Mouse (Mus musculus) urinary bladder, postnatal 25 days (tissue): ENCODE results near the gene H2-K1.
"Not testable (repeated sequence)": the region's sequence is repeated elsewhere in the genome, so short reads cannot be mapped to it uniquely, and the experiment has no call there.

Experiments used
- DNase-seq: peaks from one replicate; pipeline ENCODE4 v3.0.0; 2022; ENCODE audit warnings: low spot score

H2-K1 gene

DNA sequence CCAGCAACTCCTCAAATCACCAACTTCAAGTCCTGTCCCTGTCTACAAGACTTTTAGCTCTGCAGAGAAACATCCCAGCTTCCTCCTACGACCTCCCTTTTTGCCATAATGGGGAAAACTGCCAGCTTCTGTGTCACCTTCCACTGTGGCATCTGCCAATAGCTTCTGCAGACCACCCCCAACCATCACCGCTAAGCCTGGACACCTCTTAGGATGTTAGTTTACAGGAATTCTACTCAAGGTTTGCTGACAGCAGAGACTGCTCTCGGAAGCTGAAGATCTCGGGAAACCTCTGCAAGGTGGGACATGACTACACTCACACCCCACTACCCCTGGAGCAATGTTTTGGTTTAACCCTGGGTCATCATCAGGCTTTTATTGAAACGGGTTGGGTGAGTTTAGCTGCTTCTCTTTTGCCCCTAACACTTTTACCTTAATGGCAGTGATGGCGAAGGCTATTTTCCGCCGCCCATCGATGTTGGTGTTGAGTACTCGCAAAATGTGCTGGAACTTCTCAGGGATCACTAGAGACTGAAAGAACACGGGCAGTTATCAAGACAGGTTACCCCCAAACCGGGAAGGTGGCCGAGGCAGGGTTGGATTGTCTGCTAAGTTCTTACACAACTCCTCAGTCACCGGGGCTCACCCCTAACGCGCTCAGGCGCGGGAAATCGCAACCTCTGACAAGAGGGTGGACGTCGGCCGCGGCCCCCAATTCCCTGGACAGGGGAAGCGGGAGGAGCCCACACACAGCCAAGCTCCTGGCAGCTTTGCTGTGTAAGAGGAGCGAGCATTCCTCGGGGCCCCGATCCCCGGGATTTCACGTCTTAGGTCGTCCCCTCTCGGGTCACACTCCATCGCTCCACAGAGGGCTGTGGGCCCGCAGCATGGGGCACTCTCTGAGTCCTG, 45.2 kb downstream of the H2-K1 start:
- DNase-seq: no peak

DNA sequence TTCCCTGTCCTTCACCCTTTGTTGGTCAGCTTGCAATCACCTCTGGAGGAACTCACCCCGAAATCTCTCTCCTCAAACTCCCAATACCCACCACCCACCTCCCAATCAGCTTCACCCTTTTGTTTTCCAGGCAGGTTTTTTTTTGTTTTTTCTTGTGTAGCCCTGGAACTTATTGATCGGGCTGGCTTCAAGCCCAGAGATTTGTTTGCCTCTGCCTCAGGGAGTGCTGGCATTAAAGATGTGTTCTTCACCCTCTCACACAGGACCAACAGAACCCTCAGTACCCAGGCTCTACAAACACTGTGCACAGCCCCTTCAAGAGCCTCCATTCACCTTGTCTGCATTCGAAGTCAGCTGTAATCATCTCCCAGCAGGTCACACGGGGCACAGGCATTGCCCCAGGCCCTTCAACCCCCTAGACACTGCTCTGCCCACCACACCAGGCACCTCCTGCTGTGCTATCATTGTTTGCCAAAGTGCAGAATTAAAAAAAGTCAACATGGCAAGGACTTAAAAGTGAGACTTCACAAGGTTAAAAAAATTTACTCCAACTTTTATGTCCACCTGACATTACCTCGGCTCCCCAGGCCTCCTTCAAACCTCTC, 46.1 kb downstream of the H2-K1 start:
- no peak for DNase-seq

DNA sequence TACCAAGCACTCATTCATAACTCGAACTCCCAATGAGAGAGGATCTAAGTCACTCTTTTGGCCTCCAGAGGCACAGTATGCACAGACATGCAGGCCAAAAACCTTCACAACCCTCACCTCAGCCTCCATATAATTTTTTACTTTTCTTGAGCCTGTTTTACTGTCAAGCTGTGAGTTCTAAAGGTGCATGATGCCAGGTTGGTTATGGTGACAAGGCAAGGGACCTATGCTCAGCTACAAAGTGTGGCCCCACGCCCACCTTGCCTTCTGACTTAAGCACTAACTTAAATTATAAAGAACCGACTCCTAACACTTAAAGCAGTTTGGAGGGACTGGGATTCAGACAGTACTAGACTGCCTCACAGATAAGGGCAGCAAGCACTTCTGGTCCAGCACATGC, 46.8 kb downstream of the H2-K1 start:
- no peak for DNase-seq

DNA sequence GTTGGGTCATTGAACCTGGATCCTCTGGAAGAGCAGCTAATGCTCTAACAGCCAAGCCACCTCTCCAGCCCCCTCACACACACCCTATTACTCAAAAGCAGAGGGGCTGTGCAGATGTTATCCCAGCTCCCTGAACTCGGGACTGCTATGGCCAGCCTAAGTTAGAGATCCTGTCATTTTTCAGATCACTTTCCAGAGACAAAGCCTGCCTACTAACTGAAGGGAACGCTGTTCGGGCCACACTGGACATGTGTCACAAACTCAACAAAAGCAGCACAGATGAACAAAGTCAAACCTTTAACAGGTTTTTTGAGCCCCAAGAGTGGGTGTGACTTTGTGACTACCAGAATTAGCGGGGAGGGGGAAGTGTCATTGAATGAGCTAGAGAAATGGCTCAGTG, 47.3 kb downstream of the H2-K1 start:
- no peak for DNase-seq

DNA sequence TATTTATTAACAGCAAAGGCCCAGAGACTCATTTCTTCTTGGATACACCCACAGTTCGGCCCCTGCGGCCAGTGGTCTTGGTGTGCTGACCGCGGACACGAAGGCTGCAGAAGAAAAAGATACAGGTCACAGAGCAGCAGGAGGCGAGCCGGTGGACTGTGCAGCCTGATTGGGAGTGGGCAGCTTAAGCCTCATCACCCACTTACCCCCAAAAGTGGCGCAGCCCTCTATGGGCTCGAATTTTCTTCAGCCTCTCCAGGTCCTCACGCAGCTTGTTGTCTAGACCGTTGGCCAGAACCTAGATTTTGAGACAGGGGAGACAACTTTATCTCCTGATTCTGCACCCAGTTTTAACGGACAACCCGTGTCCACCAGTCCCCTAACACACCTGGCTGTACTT, 48.1 kb downstream of the H2-K1 start:
- not testable (repeated sequence) for DNase-seq

DNA sequence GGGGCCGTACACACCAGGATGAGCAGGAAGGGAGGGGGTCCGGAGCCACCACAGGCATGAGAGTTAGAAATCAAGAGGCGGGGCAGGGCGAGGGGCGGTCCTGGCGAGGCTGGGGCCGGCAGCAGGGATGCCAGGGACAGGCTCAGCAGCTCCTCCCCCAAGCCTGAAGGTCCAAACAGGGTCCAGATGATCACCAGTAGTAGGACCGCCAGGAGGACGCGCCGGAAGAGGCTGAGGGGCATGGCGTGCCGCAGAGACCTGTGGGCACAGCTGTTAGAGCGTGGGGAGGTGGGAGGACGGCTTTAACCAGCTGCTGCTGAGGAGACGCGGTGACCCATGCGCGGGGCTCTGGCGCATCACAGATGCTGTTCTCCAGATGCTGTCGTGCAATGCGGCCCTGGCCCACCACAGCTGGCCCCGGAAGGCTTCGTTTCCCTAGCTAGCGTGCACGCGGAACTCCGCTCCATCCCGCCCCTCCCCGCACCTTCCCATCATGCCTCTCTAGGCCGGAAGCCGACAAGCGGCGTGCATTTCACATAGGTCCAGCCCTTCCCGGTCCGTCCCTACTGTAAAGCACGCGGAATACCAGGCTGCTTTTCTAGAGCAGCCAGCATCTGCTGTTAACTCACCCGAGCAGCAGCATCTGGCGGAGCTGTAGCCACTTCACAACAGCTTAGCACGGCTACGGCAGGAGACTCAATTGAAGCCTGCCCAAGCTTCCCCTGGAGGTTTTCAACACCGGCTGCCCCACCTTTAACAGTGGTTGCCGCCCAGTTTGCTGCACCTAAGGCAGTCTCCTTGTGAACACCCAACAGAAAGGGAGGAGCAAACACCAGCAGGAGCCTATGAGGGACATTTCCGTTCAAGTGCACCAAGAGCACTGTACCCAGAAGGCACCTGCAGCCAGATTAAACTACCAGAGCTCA, 48.9 kb downstream of the H2-K1 start, which contains the start of gene B3galt4:
B3galt4 (minus strand) TSS at position 468 of the 926 bp plus-strand sequence.
- DNase-seq: peak; percentile 66

DNA sequence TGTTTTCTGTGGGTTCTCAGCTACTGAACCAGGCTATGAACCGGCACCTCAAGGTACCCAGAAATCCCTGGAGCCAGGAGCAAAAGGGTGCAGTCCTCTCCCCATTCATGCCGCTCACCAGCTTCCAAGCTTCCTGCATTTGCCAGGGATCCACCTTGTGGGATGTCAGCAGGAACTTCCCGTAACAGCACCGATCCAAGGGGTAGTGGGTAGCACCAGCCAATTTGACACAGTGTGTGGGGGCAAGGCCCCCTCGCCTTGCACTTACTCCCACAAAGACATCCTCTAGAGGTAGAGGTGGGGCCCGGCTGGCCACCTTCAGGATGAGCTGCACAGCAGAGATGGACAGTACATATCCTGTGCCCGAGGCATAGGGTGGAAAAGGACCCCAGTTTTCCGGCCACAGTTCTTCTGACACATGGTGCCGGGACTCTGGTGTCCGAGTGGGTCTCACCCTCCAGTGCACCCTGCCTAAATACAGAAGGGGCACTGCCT, 50.0 kb downstream of the H2-K1 start:
- no peak for DNase-seq

DNA sequence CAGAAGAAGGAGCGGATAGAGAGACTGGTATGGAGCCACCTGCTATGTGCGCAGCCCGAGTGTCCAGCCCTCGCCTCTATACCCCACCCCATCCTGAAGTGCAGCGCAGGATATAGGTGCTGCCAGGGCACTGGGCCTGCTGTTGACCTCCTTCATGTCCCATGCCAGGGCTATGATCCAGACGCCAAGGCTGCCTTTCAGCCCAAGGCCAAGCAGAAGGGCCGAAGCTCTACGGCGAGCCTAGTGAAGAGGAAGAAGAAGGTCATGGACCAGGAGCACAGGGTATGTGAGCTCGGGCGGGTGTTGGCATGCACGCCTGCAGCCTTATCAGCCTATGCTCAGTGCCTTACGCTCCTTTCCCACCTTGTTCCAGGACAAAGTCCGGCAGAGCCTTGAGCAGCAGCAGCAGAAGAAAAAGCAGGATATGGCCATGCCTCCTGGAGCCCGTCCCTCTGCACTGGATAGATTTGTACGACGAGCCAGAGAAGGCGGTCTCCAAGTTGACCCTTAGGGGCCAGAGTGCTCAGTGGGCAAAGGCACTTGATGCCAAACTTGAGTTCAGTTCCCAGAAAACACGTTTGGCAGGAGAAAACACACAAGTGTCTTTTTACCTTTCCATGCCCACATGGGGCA, 51.1 kb downstream of the H2-K1 start:
- DNase-seq: no peak

DNA sequence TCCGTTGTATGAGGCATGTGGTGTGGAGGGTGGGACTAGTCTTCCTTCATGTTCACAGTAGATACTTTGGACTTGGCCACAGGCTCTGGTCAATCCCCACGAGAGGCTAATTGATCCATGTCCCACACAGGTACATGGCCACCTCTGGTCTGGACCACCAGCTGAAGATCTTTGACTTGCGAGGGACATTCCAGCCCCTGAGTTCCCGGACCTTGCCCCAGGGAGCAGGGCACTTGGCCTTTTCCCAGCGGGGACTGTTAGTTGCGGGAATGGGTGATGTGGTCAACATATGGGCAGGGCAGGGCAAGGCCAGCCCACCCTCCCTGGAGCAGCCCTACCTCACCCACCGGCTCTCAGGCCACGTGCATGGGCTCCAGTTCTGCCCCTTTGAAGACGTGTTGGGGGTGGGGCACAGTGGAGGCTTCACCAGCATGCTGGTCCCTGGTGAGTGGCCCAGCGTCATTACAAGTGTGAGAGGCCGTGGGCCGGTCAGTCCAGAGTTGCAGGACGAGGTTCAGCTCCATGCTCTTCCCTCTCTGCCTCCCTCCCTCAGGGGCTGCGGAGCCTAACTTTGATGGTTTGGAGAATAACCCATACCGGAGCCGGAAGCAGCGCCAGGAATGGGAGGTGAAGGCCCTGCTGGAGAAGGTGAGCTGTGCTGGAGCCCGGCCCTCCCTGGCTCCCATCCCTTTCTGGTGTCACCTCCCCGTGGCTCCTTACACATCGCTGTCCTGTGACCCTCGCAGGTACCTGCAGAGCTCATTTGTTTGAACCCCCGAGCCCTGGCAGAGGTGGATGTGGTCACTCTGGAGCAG, 51.9 kb downstream of the H2-K1 start:
- DNase-seq: no peak

DNA sequence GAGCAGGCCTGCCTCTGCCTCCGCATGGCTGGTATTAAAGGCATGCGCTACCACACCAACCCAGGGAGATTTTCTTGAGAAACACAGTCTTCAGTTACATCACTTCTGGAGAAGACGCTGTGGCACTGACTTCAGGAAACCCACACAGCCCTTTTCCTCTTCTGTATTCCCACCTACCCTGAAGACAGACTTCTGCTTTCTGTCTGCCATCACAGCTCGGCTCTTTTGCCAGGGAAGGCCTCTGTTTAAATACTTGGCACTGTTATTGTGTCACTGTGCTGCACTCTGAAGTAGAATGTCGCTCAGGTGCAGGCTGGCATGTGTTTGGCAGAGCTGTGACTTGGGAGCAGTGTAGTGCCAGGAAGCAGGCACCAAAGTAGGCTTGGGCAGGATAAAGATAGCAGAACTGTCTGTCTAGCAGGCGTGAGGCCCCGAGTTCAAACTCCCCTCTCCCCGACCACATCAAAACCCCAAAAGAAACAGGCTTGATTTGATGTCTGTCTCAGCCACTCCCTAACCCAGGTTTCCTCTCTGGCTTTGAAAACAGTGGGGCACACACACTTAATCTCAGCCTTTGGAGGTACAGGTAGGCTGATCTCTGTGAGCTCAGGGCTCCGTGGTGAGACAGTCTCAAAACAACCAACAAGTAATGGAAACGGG, 52.6 kb downstream of the H2-K1 start:
- no peak for DNase-seq
